Mouse (Mus musculus): ENCODE measurements around the gene Tmco4. TPM values are rescaled to one million over a fixed set of nuclear protein-coding genes. Genes with fewer than 3 reads are reported as not detected.

The Tmco4 gene
- polyA plus RNA-seq, 1 experiment from 2014 or later: 0.98 TPM

GRCm38 (mm10) chr4:139079439-139079838 lies 106.8 kb downstream of the Tmco4 start:
- no peaks in the 10 kb centered on the region for H3K36me3 ChIP-seq
- H3K27ac ChIP-seq (replicated peaks): no peak overlapping the region
- peaks cover 36% of the 10 kb centered on the region for H3K4me1 ChIP-seq
- 85% methylated on average over 11 of the region's 11 CpGs for WGBS
- H3K27me3 ChIP-seq (ENCODE audit: low read depth, poor library complexity, severe bottlenecking): peaks cover 45% of the 10 kb centered on the region
- H3K9me3 ChIP-seq (replicated peaks): no peaks in the 10 kb centered on the region
- no peak overlapping the region for H3K4me3 ChIP-seq
- DNase-seq (ENCODE audit: low spot score): no peak

- Histone ChIP-seq H3K36me3 (no peaks in the 10 kb centered on the region), H3K27ac (replicated peaks) (no peak overlapping the region), H3K4me3 (no peak overlapping the region), H3K9me3 (replicated peaks) (no peaks in the 10 kb centered on the region), H3K27me3 (ENCODE audit: low read depth, poor library complexity, severe bottlenecking) (peaks cover 44% of the 10 kb centered on the region), H3K4me1 (peaks cover 28% of the 10 kb centered on the region)
- WGBS: 92% methylated on average over 7 of the region's 7 CpGs
- DNase-seq (ENCODE audit: low spot score): no peak
Observed at GRCm38 (mm10) chr4:139080259-139080658, 107.6 kb downstream of the Tmco4 start.

- Histone ChIP-seq H3K36me3 (no peaks in the 10 kb centered on the region), H3K27me3 (ENCODE audit: low read depth, poor library complexity, severe bottlenecking) (peaks cover 35% of the 10 kb centered on the region), H3K4me1 (peaks cover 23% of the 10 kb centered on the region), H3K27ac (replicated peaks) (no peak overlapping the region), H3K4me3 (no peak overlapping the region), H3K9me3 (replicated peaks) (no peaks in the 10 kb centered on the region)
- WGBS: 83% methylated on average over 18 of the region's 18 CpGs
- DNase-seq (ENCODE audit: low spot score): no peak
Observed at GRCm38 (mm10) chr4:139081270-139081931, 108.7 kb downstream of the Tmco4 start.

GRCm38 (mm10) chr4:139082790-139083564 lies 110.3 kb downstream of the Tmco4 start:
- Histone ChIP-seq H3K4me3 (peak overlapping the region; percentile 30), H3K9me3 (replicated peaks) (no peaks in the 10 kb centered on the region), H3K36me3 (no peaks in the 10 kb centered on the region), H3K27ac (replicated peaks) (peak overlapping the region; percentile 79), H3K4me1 (peaks cover 23% of the 10 kb centered on the region), H3K27me3 (ENCODE audit: low read depth, poor library complexity, severe bottlenecking) (peaks cover 31% of the 10 kb centered on the region)
- DNase-seq (ENCODE audit: low spot score): peak; percentile 72
- 39% methylated on average over 12 of the region's 12 CpGs for WGBS

GRCm38 (mm10) chr4:139085337-139085736 lies 112.6 kb downstream of the Tmco4 start:
- DNase-seq (ENCODE audit: low spot score): no peak
- H3K27me3 ChIP-seq (ENCODE audit: low read depth, poor library complexity, severe bottlenecking): peaks cover 48% of the 10 kb centered on the region
- no peaks in the 10 kb centered on the region for H3K36me3 ChIP-seq
- H3K27ac ChIP-seq (replicated peaks): no peak overlapping the region
- WGBS: 79% methylated on average over 11 of the region's 11 CpGs
- peaks cover 26% of the 10 kb centered on the region for H3K4me1 ChIP-seq
- H3K4me3 ChIP-seq: no peak overlapping the region
- no peaks in the 10 kb centered on the region for H3K9me3 ChIP-seq (replicated peaks)

- no peaks in the 10 kb centered on the region for H3K36me3 ChIP-seq
- 28% methylated on average over 5 of the region's 5 CpGs for WGBS
- H3K4me1 ChIP-seq: peaks cover 32% of the 10 kb centered on the region
- H3K27me3 ChIP-seq (ENCODE audit: low read depth, poor library complexity, severe bottlenecking): peaks cover 55% of the 10 kb centered on the region
- peak; percentile 81 for DNase-seq (ENCODE audit: low spot score)
- no peak overlapping the region for H3K27ac ChIP-seq (replicated peaks)
- no peaks in the 10 kb centered on the region for H3K9me3 ChIP-seq (replicated peaks)
- H3K4me3 ChIP-seq: no peak overlapping the region
Observed at GRCm38 (mm10) chr4:139086037-139086436, 113.3 kb downstream of the Tmco4 start.

- Histone ChIP-seq H3K4me3 (no peak overlapping the region), H3K36me3 (no peaks in the 10 kb centered on the region), H3K27me3 (ENCODE audit: low read depth, poor library complexity, severe bottlenecking) (peaks cover 64% of the 10 kb centered on the region), H3K27ac (replicated peaks) (no peak overlapping the region), H3K9me3 (replicated peaks) (no peaks in the 10 kb centered on the region), H3K4me1 (peaks cover 36% of the 10 kb centered on the region)
- DNase-seq (ENCODE audit: low spot score): no peak
- 76% methylated on average over 4 of the region's 4 CpGs for WGBS
Observed at GRCm38 (mm10) chr4:139086984-139087383, 114.3 kb downstream of the Tmco4 start.

GRCm38 (mm10) chr4:139088982-139089671 lies 116.4 kb downstream of the Tmco4 start:
- 62% methylated on average over 9 of the region's 9 CpGs for WGBS
- DNase-seq (ENCODE audit: low spot score): no peak
- Histone ChIP-seq H3K9me3 (replicated peaks) (no peaks in the 10 kb centered on the region), H3K27me3 (ENCODE audit: low read depth, poor library complexity, severe bottlenecking) (peaks cover 84% of the 10 kb centered on the region), H3K4me1 (peaks cover 32% of the 10 kb centered on the region), H3K36me3 (no peaks in the 10 kb centered on the region), H3K27ac (replicated peaks) (no peak overlapping the region), H3K4me3 (no peak overlapping the region)

- DNase-seq (ENCODE audit: low spot score): no peak
- no peak overlapping the region for H3K4me3 ChIP-seq
- peaks cover 85% of the 10 kb centered on the region for H3K27me3 ChIP-seq (ENCODE audit: low read depth, poor library complexity, severe bottlenecking)
- H3K4me1 ChIP-seq: peaks cover 32% of the 10 kb centered on the region
- WGBS: 67% methylated on average over 15 of the region's 15 CpGs
- H3K27ac ChIP-seq (replicated peaks): no peak overlapping the region
- no peaks in the 10 kb centered on the region for H3K36me3 ChIP-seq
- peaks cover 8% of the 10 kb centered on the region; the same call in 1 of the 2 replicates for H3K9me3 ChIP-seq (replicated peaks)
Observed at GRCm38 (mm10) chr4:139090303-139090940, 117.7 kb downstream of the Tmco4 start.

- 24% methylated on average over 7 of the region's 7 CpGs for WGBS
- peaks cover 32% of the 10 kb centered on the region for H3K4me1 ChIP-seq
- no peak for DNase-seq (ENCODE audit: low spot score)
- H3K27me3 ChIP-seq (ENCODE audit: low read depth, poor library complexity, severe bottlenecking): peaks cover 86% of the 10 kb centered on the region
- peak overlapping the region; percentile 67; the same call in 1 of the 2 replicates for H3K27ac ChIP-seq (replicated peaks)
- peaks cover 8% of the 10 kb centered on the region; the same call in 1 of the 2 replicates for H3K9me3 ChIP-seq (replicated peaks)
- H3K36me3 ChIP-seq: no peaks in the 10 kb centered on the region
- peak overlapping the region; percentile 63; the same call in 1 of the 2 replicates for H3K4me3 ChIP-seq
Observed at GRCm38 (mm10) chr4:139091066-139091465, 118.4 kb downstream of the Tmco4 start.

GRCm38 (mm10) chr4:139091478-139092355 lies 119.0 kb downstream of the Tmco4 start:
- DNase-seq (ENCODE audit: low spot score): peak; percentile 59
- Histone ChIP-seq H3K9me3 (replicated peaks) (peaks cover 8% of the 10 kb centered on the region; the same call in 1 of the 2 replicates), H3K27ac (replicated peaks) (peak overlapping the region; percentile 67), H3K27me3 (ENCODE audit: low read depth, poor library complexity, severe bottlenecking) (peaks cover 90% of the 10 kb centered on the region), H3K36me3 (no peaks in the 10 kb centered on the region), H3K4me3 (peak overlapping the region; percentile 63), H3K4me1 (peaks cover 32% of the 10 kb centered on the region)
- 3% methylated on average over 28 of the region's 28 CpGs for WGBS
